Mouse (Mus musculus) kidney, embryonic 14.5 days (tissue): ENCODE results near the gene Zcchc9. TPM values are rescaled to one million over a fixed set of nuclear protein-coding genes. Genes with fewer than 3 reads are reported as not detected.

Source experiments
- ATAC-seq: fragments of 200-750 bp; cut with Nextera tagmentation; 2 replicates; pipeline ENCODE4 v1.8.0; 2017; ENCODE audit warnings: moderate number of reproducible peaks, mild to moderate bottlenecking, moderate TSS enrichment, moderate library complexity; ENCODE audit not compliant: low FRiP score, low TSS enrichment
- H3K27ac ChIP-seq: fragments of 300-500 bp; sonication (generic); 2 replicates; pipeline ENCODE4 v1.5.1; 2014; ENCODE audit warnings: low read depth, mild to moderate bottlenecking, low read length, moderate library complexity, mixed read lengths
- H3K27me3 ChIP-seq: fragments of 300-500 bp; sonication (generic); 2 replicates; pipeline ENCODE4 v1.6.1; 2014; ENCODE audit warnings: mild to moderate bottlenecking, low read length; ENCODE audit not compliant: control insufficient read depth, insufficient read depth
- H3K36me3 ChIP-seq: fragments of 300-500 bp; sonication (generic); 2 replicates; pipeline ENCODE4 v1.6.1; 2014; ENCODE audit warnings: low read length, mixed read lengths; ENCODE audit not compliant: control insufficient read depth, insufficient read depth
- H3K4me1 ChIP-seq: fragments of 300-500 bp; sonication (generic); 2 replicates; pipeline ENCODE4 v1.6.1; 2014; ENCODE audit warnings: low read length, mixed read lengths; ENCODE audit not compliant: control insufficient read depth, insufficient read depth
- H3K4me2 ChIP-seq: fragments of 300-500 bp; sonication (generic); replicated peaks from 2 replicates; pipeline ENCODE4 v1.6.1; 2014; ENCODE audit warnings: low read depth, mild to moderate bottlenecking, low read length
- H3K4me3 ChIP-seq: fragments of 300-500 bp; sonication (generic); 2 replicates; pipeline ENCODE4 v1.5.1; 2014; ENCODE audit warnings: mild to moderate bottlenecking, low read length
- H3K9ac ChIP-seq: fragments of 300-500 bp; sonication (generic); 2 replicates; pipeline ENCODE4 v1.6.1; 2014; ENCODE audit warnings: low read depth, mild to moderate bottlenecking, low read length, moderate library complexity
- H3K9me3 ChIP-seq: fragments of 300-500 bp; sonication (generic); 2 replicates; pipeline ENCODE4 v1.6.1; 2016; ENCODE audit warnings: low read length; ENCODE audit not compliant: control insufficient read depth
- WGBS: fragments of 180-500 bp; shearing (Covaris S2); extraction: QIAGEN DNeasy Blood & Tissue Kit; methylation state at CpG from one replicate; pipeline ENCODE4 v1.1.7; 2014; 5-methylcytosine and 5-hydroxymethylcytosine counted together
- polyA plus RNA-seq: library from polyadenylated mRNA; unstranded; fragments of >200 nt; fragmentation: Nextera tagmentation; extraction: Ambion mirVana; gene quantifications from 2 replicates; pipeline ENCODE4 v1.2.1, GENCODE M21; 2014

The Zcchc9 gene
- 31.5 and 34.0 TPM in 2 replicates for polyA plus RNA-seq

DNA sequence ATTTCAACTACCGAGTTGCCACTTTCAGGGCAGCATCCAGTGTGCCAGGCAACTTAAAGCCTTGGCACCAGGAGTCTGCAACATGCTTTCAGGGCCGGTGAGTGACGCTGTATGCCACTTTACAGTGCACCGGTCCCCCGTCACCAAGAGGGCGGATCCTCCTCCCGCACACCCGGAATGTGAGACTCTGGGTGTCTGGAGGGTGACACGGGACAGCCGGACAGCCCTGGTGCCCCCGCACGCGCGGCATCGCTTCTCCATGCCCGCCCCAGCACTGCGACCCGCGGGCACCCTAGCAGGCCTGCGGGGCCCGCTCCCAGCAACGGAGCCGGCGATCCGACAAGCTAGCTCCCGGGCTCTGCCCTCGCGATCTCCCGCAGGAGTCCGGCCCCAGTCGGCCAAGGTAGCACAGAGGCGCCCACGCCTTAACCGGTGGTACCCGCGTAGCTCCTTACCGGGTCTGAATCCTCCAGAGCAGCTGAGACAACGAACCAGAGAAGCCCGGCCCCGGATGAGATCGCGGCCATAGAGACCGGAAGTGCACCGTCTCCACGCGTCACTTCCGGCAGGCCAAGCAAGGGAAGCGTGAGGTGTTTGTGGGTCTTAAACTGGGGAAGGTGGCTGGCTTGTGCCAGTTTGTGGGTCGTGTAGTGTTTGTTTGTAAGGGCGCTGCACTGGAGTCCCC is at the start of gene Zcchc9:
Zcchc9 (minus strand) TSS at position 551 of the 685 bp plus-strand sequence.
- no peaks in the 10 kb centered on the region for H3K27me3 ChIP-seq
- peak within 1 kb of the TSS; percentile 61 for H3K4me2 ChIP-seq
- ATAC-seq: peak; percentile 99
- H3K27ac ChIP-seq: peak within 1 kb of the TSS; percentile 81
- H3K9me3 ChIP-seq: no peaks in the 10 kb centered on the region
- under 1% methylated on average over 50 of the region's 50 CpGs for WGBS
- peak within 1 kb of the TSS; percentile 76 for H3K4me3 ChIP-seq
- peak within 1 kb of the TSS; percentile 94 for H3K9ac ChIP-seq
- peaks cover 9% of the 10 kb centered on the region; the same call in 1 of the 2 replicates for H3K4me1 ChIP-seq
- peaks cover 12% of the 10 kb centered on the region; the same call in 1 of the 2 replicates for H3K36me3 ChIP-seq

DNA sequence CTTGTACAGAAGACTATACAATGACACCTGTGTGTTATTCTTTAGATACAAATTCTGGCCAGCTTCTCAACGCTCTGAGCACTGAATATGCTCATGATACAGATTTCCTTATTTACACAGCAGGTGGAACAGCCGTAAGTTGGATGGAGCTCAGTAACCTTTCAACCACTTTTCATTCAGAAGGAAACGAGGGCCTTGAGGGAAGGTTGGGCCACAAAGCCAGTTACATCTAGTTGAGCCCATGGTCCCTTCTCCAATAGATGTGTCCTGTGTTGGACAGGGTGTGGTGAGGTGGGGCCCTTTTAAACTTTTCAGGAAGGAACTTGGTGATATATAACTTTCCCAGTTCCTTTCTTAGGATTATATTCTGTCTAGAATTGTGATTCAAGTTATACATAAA is 46.9 kb upstream of the Zcchc9 start:
- WGBS: 82% methylated on average over 3 of the region's 3 CpGs
- Histone ChIP-seq H3K27ac (no peak overlapping the region), H3K9me3 (no peaks in the 10 kb centered on the region), H3K36me3 (no peaks in the 10 kb centered on the region), H3K27me3 (no peaks in the 10 kb centered on the region), H3K4me1 (no peaks in the 10 kb centered on the region), H3K9ac (no peak overlapping the region), H3K4me2 (no peak overlapping the region), H3K4me3 (no peak overlapping the region)
- no peak for ATAC-seq

- Histone ChIP-seq H3K4me2 (no peak overlapping the region), H3K27me3 (no peaks in the 10 kb centered on the region), H3K9me3 (no peaks in the 10 kb centered on the region), H3K27ac (no peak overlapping the region), H3K36me3 (no peaks in the 10 kb centered on the region), H3K9ac (no peak overlapping the region), H3K4me3 (no peak overlapping the region), H3K4me1 (no peaks in the 10 kb centered on the region)
- no peak for ATAC-seq
These were observed 20.4 kb upstream of the Zcchc9 start for GRCm38 (mm10) chr13:91827876-91828275.

- Histone ChIP-seq H3K9ac (no peak overlapping the region), H3K36me3 (no peaks in the 10 kb centered on the region), H3K9me3 (no peaks in the 10 kb centered on the region), H3K27ac (no peak overlapping the region), H3K4me3 (no peak overlapping the region), H3K4me2 (no peak overlapping the region), H3K4me1 (no peaks in the 10 kb centered on the region), H3K27me3 (no peaks in the 10 kb centered on the region)
- ATAC-seq: no peak
- WGBS: 74% methylated on average over 2 of the region's 2 CpGs
These were observed 18.6 kb upstream of the Zcchc9 start for GRCm38 (mm10) chr13:91826066-91826465.

DNA sequence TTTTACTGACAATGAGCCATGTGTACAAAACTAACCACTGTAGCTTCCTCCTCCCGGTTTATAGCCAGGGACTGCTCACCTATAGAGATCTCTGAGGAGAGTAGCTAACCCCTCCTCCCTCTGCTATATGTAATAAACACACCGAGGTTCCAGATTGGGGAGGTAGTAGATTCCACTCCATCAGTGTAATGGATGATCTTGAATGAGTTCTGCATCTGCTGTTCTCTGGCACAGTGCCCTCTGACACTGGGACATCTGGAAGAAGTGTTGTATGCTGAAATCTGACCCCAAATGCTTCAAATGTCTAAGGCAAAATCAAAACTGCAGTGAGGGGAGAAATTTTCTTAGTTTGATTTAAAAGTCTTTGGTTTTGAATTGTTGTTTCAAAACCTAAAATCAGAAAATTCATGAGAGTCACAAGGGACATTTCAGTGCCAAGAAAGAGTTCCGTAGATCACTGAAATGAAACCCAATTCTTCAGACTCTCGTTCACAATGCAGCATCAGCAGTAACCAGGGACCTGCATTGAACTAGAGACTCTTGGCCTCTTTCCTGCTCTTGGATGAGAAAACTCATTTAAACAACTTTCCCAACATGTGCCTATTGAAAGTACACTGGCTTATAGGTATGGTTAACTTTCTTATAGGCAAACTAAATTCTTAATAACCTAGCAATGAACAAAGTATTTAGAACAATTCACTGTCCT is 17.5 kb upstream of the Zcchc9 start:
- 0 out of 2 replicates have a peak, but pooled peaks have one; percentile 24 for ATAC-seq
- no peaks in the 10 kb centered on the region for H3K9me3 ChIP-seq
- no peaks in the 10 kb centered on the region for H3K27me3 ChIP-seq
- H3K36me3 ChIP-seq: no peaks in the 10 kb centered on the region
- no peak overlapping the region for H3K9ac ChIP-seq
- no peak overlapping the region for H3K4me3 ChIP-seq
- H3K4me2 ChIP-seq: no peak overlapping the region
- no peak overlapping the region for H3K27ac ChIP-seq
- WGBS: 59% methylated on average over 4 of the region's 4 CpGs
- no peaks in the 10 kb centered on the region for H3K4me1 ChIP-seq

DNA sequence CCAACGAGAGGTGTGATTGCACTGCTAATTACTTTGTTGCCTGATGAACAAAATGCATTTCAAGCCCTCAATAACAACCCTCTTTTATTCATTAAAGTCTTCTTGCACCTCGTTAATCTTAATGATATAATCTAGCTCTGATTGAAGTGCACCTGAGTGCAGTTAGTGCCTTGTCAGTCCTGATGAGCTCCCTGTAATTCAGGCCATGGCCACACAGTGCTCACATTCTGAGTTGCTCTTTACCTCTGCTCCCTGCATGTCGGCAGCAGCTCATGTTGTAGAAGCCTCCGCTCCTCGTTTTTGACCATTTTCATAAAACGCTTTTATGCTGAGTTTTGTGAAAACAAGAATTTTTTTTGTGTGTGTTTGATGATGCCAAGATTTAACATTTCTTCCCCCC is 16.2 kb upstream of the Zcchc9 start:
- Histone ChIP-seq H3K4me1 (no peaks in the 10 kb centered on the region), H3K4me3 (no peak overlapping the region), H3K9me3 (no peaks in the 10 kb centered on the region), H3K27me3 (no peaks in the 10 kb centered on the region), H3K27ac (no peak overlapping the region), H3K9ac (no peak overlapping the region), H3K36me3 (no peaks in the 10 kb centered on the region), H3K4me2 (no peak overlapping the region)
- ATAC-seq: no peak
- WGBS: 64% methylated on average over 6 of the region's 6 CpGs

- no peak overlapping the region for H3K4me3 ChIP-seq
These were observed 7.2 kb upstream of the Zcchc9 start for GRCm38 (mm10) chr13:91814670-91815069.

GRCm38 (mm10) chr13:91809476-91809875 is 2.0 kb upstream of the Zcchc9 start:
- no peak overlapping the region for H3K27ac ChIP-seq
- H3K27me3 ChIP-seq: no peaks in the 10 kb centered on the region
- no peak overlapping the region for H3K9ac ChIP-seq
- peaks cover 8% of the 10 kb centered on the region; the same call in 1 of the 2 replicates for H3K36me3 ChIP-seq
- no peak for ATAC-seq
- 42% methylated on average over 2 of the region's 2 CpGs for WGBS
- no peaks in the 10 kb centered on the region for H3K9me3 ChIP-seq
- no peak overlapping the region for H3K4me3 ChIP-seq
- H3K4me1 ChIP-seq: peaks cover 9% of the 10 kb centered on the region; the same call in 1 of the 2 replicates
- H3K4me2 ChIP-seq: no peak overlapping the region

More at GRCm38 (mm10) chr13:91814670-91815069, 7.2 kb upstream of the Zcchc9 start:
- Histone ChIP-seq H3K9ac (no peak overlapping the region), H3K9me3 (no peaks in the 10 kb centered on the region), H3K27me3 (no peaks in the 10 kb centered on the region), H3K27ac (no peak overlapping the region), H3K4me1 (no peaks in the 10 kb centered on the region), H3K4me2 (no peak overlapping the region), H3K36me3 (no peaks in the 10 kb centered on the region)
- no peak for ATAC-seq
- WGBS: 96% methylated on average over 5 of the region's 5 CpGs
